ENCODE assay signal across 8 mouse cellular contexts in the genomic region with DNA sequence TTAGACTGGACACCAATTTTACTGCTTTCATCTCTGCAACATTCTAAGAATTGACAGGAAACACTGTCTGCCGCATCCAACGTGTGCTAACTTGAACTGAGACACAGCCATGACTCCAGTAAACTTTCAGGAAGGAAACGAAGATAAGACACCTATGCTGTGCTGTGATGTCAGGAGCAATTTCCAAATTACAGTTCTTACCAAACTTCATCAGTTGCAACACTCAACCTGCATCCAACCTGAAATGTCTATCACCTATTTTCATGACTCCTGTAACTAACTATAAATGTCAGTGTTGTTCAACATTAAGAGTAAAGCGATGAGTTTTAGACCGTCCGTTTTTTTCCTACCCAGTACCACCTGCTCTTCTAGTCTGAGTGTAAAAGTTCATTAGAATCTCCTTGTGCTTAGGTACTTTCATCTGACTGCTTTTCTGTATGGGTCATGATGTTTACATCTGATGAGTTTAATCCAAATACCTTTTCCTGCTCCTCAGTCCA. TPM values are rescaled to one million over a fixed set of nuclear protein-coding genes. Genes with fewer than 3 reads are reported as not detected.
A peak's percentile ranks its signal among the peaks of the same experiment; 100 is the strongest.
DNase-seq lines count a peak whose midpoint lies in the region; ATAC-seq lines count a peak whose summit lies in the region.
"Had no signal": no experiment of that assay in that cellular context is flagged by ENCODE, and none has a peak within 500 bp of the region (broad histone marks: within the 10 kb centered on the region; RNA-seq: fewer than 3 reads in every experiment).

No protein-coding gene starts in this region.

- WGBS in lung, embryonic 15.5 days, result 48% methylated on average over 6 of the region's 6 CpGs
- WGBS in limb, embryonic 15.5 days, result 58% methylated on average over 6 of the region's 6 CpGs
- WGBS in stomach, embryonic 16.5 days, result 52% methylated on average over 6 of the region's 6 CpGs

- no peak for ATAC-seq in lung, embryonic 15.5 days (ENCODE audit: borderline replicate concordance, extremely low read depth, low FRiP score, low TSS enrichment)
- no peak for ATAC-seq in limb, embryonic 15.5 days (ENCODE audit: insufficient number of reproducible peaks, low FRiP score, low TSS enrichment, low read depth)
- ATAC-seq in stomach, embryonic 16.5 days (ENCODE audit: insufficient read depth, low FRiP score), result no peak
- ATAC-seq in monocyte, adult 5-6 weeks (replicated peaks; ENCODE audit: insufficient number of reproducible peaks, low FRiP score, low TSS enrichment, poor library complexity, severe bottlenecking), result no peak

- H3K9me3 ChIP-seq in lung, embryonic 15.5 days, result no peaks in the 10 kb centered on the region
- H3K9me3 ChIP-seq in limb, embryonic 15.5 days, result no peaks in the 10 kb centered on the region
- H3K9me3 ChIP-seq in stomach, embryonic 16.5 days (replicated peaks; ENCODE audit: control insufficient read depth, low read length), result no peaks in the 10 kb centered on the region

- H3K27ac ChIP-seq in lung, embryonic 15.5 days, result 0 out of 2 replicates have a peak overlapping the region, but pooled peaks have one; percentile 94
- H3K27ac ChIP-seq in limb, embryonic 15.5 days, result peak overlapping the region; percentile 95
- H3K27ac ChIP-seq in stomach, embryonic 16.5 days (ENCODE audit: low read length), result no peak overlapping the region

- peak overlapping the region; percentile 71 for H3K4me3 ChIP-seq in lung, embryonic 15.5 days
- H3K4me3 ChIP-seq in limb, embryonic 15.5 days, result peak overlapping the region; percentile 91
- peak overlapping the region; percentile 97 for H3K4me3 ChIP-seq in stomach, embryonic 16.5 days (replicated peaks; ENCODE audit: low read length)

- no peaks in the 10 kb centered on the region for H3K27me3 ChIP-seq in lung, embryonic 15.5 days
- no peaks in the 10 kb centered on the region for H3K27me3 ChIP-seq in limb, embryonic 15.5 days
- no peaks in the 10 kb centered on the region for H3K27me3 ChIP-seq in stomach, embryonic 16.5 days (ENCODE audit: control insufficient read depth, insufficient read depth, low read length)

- H3K9ac ChIP-seq in lung, embryonic 15.5 days, result peak overlapping the region; percentile 82
- H3K9ac ChIP-seq in limb, embryonic 15.5 days, result no peak overlapping the region
- H3K9ac ChIP-seq in stomach, embryonic 16.5 days (ENCODE audit: low read length), result peak overlapping the region; percentile 84

- peak overlapping the region; percentile 89 for H3K4me2 ChIP-seq in lung, embryonic 15.5 days
- peak overlapping the region; percentile 80 for H3K4me2 ChIP-seq in limb, embryonic 15.5 days
- peak overlapping the region; percentile 81 for H3K4me2 ChIP-seq in stomach, embryonic 16.5 days (ENCODE audit: low read depth, low read length)

- peaks cover 22% of the 10 kb centered on the region for H3K4me1 ChIP-seq in lung, embryonic 15.5 days
- H3K4me1 ChIP-seq in limb, embryonic 15.5 days, result peaks cover 17% of the 10 kb centered on the region; the same call in 1 of the 2 replicates
- peaks cover 19% of the 10 kb centered on the region for H3K4me1 ChIP-seq in stomach, embryonic 16.5 days (ENCODE audit: control insufficient read depth, insufficient read depth, low read length)

- no peak for DNase-seq in lung, postnatal 10 days
- peak; percentile 36 for DNase-seq in fat pad, adult 2 months (ENCODE audit: extremely low read depth, low read depth, low spot score)
- no peak for DNase-seq in cerebellum, postnatal 10 days
- DNase-seq: embryo, embryonic 11 days had no signal

- no peaks in the 10 kb centered on the region for H3K36me3 ChIP-seq in lung, embryonic 15.5 days
- no peaks in the 10 kb centered on the region for H3K36me3 ChIP-seq in limb, embryonic 15.5 days
- H3K36me3 ChIP-seq in stomach, embryonic 16.5 days (ENCODE audit: control insufficient read depth, insufficient read depth, low read length), result no peaks in the 10 kb centered on the region

RNA-seq across cellular contexts. Expression of a gene that starts 3.2 kb away (rescaled TPM):
- polyA plus RNA-seq in lung, embryonic 15.5 days (2015; fragmentation: Nextera tagmentation; extraction: Ambion mirVana), result 57.2 and 59.6 TPM in 2 replicates
- polyA plus RNA-seq in limb, embryonic 15.5 days (2015; fragmentation: Nextera tagmentation; extraction: Ambion mirVana), result 39.3 and 41.4 TPM in 2 replicates
- polyA plus RNA-seq in stomach, embryonic 16.5 days (2015; fragmentation: Nextera tagmentation; extraction: Ambion mirVana), result 34.2 and 34.5 TPM in 2 replicates
- total RNA-seq in monocyte, adult 5-6 weeks (2017), result 2.0 to 8.1 TPM (median 6.9 TPM) in 3 replicates

RNA-seq across cellular contexts. Expression of a gene that starts 16.9 kb away (rescaled TPM):
- 122 and 128 TPM in 2 replicates for polyA plus RNA-seq in lung, embryonic 15.5 days (2015; fragmentation: Nextera tagmentation; extraction: Ambion mirVana)
- 126 and 133 TPM in 2 replicates for polyA plus RNA-seq in limb, embryonic 15.5 days (2015; fragmentation: Nextera tagmentation; extraction: Ambion mirVana)
- 105 and 110 TPM in 2 replicates for polyA plus RNA-seq in stomach, embryonic 16.5 days (2015; fragmentation: Nextera tagmentation; extraction: Ambion mirVana)
- total RNA-seq in monocyte, adult 5-6 weeks (2017), result 52.2 to 103 TPM (median 83.1 TPM) in 3 replicates

RNA-seq across cellular contexts. Expression of a gene that starts 16.9 kb away (rescaled TPM):
- 7.1 and 7.4 TPM in 2 replicates for polyA plus RNA-seq in lung, embryonic 15.5 days (2015; fragmentation: Nextera tagmentation; extraction: Ambion mirVana)
- polyA plus RNA-seq in limb, embryonic 15.5 days (2015; fragmentation: Nextera tagmentation; extraction: Ambion mirVana), result 6.4 and 8.2 TPM in 2 replicates
- 9.4 TPM in 2 replicates for polyA plus RNA-seq in stomach, embryonic 16.5 days (2015; fragmentation: Nextera tagmentation; extraction: Ambion mirVana)
- 13.5 to 30.5 TPM (median 15.2 TPM) in 3 replicates for total RNA-seq in monocyte, adult 5-6 weeks (2017)
